Mouse (Mus musculus): ENCODE measurements around the gene Chek2.

DNA sequence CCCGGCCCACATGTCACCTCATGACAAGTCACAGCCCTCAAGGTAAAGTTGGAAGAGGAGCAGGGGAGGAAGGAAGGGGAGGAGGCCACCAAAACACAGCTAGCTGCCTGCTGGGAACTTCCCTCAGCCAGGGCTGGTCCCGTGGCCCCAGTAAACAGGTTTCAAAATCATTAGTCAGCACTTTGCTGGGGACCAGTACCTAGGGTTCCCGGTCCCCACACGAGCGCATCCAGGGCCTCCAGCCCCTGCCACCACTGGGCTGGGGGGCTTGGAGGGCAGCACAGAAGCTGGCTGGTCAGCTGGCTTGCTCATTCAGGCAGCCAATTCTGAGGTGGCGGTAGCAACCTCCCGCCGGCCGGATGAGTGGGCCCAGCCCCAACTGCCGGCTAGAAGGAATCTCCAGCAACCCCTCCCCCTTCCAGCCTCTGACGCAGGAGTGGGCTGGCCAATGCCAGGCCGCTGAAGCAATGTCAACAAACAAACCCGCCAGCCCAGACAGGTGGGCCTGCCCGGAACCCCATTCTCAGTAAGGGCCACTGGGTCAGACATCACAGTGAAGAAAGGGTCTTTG is 31.6 kb upstream of the Chek2 start:
- TF ChIP-seq CTCF (IDR thresholded peaks at IDR 0.05; ENCODE audit: low read depth): no peak
- TF ChIP-seq EP300 (optimal IDR thresholded peaks at IDR 0.05): no peak

Data from stomach, postnatal 0 days (tissue).